Mouse (Mus musculus): Measurements from ENCODE around the gene Dgka. TPM values are rescaled to one million over a fixed set of nuclear protein-coding genes. Genes with fewer than 3 reads are reported as not detected.

Gene Dgka
- polyA plus RNA-seq, 1 experiment from 2014 or later, result 6.8 TPM

DNA sequence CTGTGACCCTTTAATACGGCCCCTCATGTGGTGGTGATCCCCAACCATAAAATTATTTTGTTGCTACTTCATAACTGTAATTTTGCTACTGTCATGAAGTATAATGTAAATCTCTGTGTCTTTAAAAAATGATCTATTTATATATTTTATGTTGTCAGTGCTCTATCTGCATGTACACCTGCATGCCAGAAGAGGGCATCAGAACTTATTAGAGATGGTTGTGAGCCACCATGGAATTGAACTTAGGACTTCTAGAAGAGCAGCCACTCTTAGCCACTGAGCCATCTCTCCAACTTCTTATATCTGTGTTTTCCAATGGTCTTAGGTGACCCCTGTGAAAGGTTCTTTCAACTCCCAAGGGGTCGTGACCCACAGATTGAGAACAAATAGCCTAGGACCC is 28.2 kb upstream of the Dgka start:
- no peaks in the 10 kb centered on the region for H3K4me1 ChIP-seq (ENCODE audit: insufficient read depth, low read length)
- 80% methylated on average over 2 of the region's 2 CpGs for WGBS
- H3K36me3 ChIP-seq (ENCODE audit: insufficient read depth, low read length), result no peaks in the 10 kb centered on the region; the same call in 1 of the 2 replicates
- no peak overlapping the region for H3K9ac ChIP-seq (replicated peaks; ENCODE audit: low read length)
- H3K9me3 ChIP-seq (ENCODE audit: low read length), result no peaks in the 10 kb centered on the region
- no peak for ATAC-seq (ENCODE audit: low FRiP score, low TSS enrichment)
- H3K27me3 ChIP-seq (ENCODE audit: insufficient read depth, low read length), result no peaks in the 10 kb centered on the region
- H3K27ac ChIP-seq (ENCODE audit: low read length), result no peak overlapping the region
- H3K4me2 ChIP-seq (replicated peaks; ENCODE audit: low read depth, low read length), result no peak overlapping the region
- H3K4me3 ChIP-seq (ENCODE audit: low read length), result no peak overlapping the region

DNA sequence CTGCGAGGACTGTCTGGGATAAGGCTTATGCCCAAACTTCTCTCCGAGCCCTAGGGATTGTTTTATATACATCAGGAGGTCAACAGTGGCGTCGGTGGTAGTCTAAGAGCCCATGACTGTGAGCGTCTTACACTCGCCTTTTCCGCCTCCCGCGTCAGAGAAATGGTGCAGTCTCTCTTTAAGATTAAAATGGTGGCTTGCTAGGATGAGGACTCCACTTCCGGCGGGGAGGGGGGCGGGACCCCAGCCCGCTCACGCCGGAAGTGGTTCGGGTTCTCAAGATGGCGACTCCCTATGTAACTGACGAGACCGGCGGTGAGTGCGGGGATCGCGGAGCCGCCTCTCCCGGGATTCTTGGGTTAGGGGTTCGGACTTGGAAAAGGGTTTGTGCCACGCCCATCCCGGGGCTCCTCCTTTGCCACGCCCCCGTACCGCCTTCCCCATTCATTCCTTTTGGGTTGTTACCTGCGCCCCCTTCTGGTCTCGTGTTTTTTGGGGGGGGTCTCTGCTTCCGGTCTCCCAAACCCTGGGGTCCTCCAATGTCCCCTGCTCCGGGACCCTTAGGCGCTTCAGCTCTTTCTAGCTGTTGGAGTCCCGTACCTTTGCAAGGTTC is 3.7 kb upstream of the Dgka start:
- Histone ChIP-seq H3K4me1 (ENCODE audit: insufficient read depth, low read length) (peaks cover 28% of the 10 kb centered on the region), H3K27ac (ENCODE audit: low read length) (peak overlapping the region; percentile 99), H3K4me2 (replicated peaks; ENCODE audit: low read depth, low read length) (peak overlapping the region; percentile 86), H3K4me3 (ENCODE audit: low read length) (peak overlapping the region; percentile 74), H3K27me3 (ENCODE audit: insufficient read depth, low read length) (no peaks in the 10 kb centered on the region), H3K9me3 (ENCODE audit: low read length) (no peaks in the 10 kb centered on the region), H3K9ac (replicated peaks; ENCODE audit: low read length) (peak overlapping the region; percentile 91), H3K36me3 (ENCODE audit: insufficient read depth, low read length) (0 out of 2 replicates have a peak, but pooled peaks cover 2% of the 10 kb centered on the region)
- peak; percentile 85 for ATAC-seq (ENCODE audit: low FRiP score, low TSS enrichment)
- 0% methylated on average over 37 of the region's 37 CpGs for WGBS

- peak within 1 kb of the TSS; percentile 86 for H3K4me2 ChIP-seq (replicated peaks; ENCODE audit: low read depth, low read length)
- peak within 1 kb of the TSS; percentile 91 for H3K9ac ChIP-seq (replicated peaks; ENCODE audit: low read length)
- H3K36me3 ChIP-seq (ENCODE audit: insufficient read depth, low read length), result no peaks in the 10 kb centered on the region
- H3K27me3 ChIP-seq (ENCODE audit: insufficient read depth, low read length), result peaks cover 2% of the 10 kb centered on the region; the same call in 1 of the 2 replicates
- under 1% methylated on average over 36 of the region's 36 CpGs for WGBS
- peak; percentile 79 for ATAC-seq (ENCODE audit: low FRiP score, low TSS enrichment)
- H3K4me3 ChIP-seq (ENCODE audit: low read length), result peak within 1 kb of the TSS; percentile 74
- H3K4me1 ChIP-seq (ENCODE audit: insufficient read depth, low read length), result peaks cover 33% of the 10 kb centered on the region
- no peaks in the 10 kb centered on the region for H3K9me3 ChIP-seq (ENCODE audit: low read length)
- H3K27ac ChIP-seq (ENCODE audit: low read length), result peak within 1 kb of the TSS; percentile 99
These were observed 3.1 kb upstream of the Dgka start, which contains the start of gene Pym1 for GRCm38 (mm10) chr10:128747646-128748251. Pym1 (plus strand) TSS chr10:128747889.

DNA sequence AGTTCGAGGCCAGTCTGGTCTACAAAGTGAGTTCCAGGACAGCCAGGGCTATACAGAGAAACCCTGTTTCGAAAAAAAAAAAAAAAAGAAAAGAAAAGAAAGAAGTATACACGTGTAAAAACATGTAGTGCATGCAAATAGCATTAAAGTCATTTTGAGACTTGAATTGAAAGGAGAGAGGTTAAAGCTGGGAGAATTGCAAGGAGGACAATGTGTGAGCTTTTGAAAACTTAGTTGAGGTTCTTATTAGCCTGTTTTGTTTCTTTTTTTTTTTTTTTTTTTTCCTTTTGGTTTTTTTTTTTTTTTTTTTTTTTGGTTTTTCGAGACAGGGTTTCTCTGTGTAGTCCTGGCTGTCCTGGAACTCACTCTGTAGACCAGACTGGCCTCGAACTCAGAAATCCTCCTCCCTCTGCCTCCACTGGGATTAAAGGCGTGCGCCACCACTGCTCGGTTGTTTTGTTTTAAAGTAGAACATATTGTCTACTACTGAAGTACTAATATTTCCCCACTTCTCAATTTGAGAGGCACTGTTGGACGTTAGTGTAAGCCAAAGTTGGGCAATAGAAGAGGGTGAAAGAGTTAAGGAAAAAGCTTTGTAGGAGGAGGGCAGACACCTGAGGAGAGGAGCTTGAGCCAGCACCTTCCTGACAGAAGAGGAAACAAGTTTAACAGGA is 2.5 kb upstream of the Dgka start:
- H3K9me3 ChIP-seq (ENCODE audit: low read length), result no peaks in the 10 kb centered on the region
- no peaks in the 10 kb centered on the region for H3K36me3 ChIP-seq (ENCODE audit: insufficient read depth, low read length)
- H3K9ac ChIP-seq (replicated peaks; ENCODE audit: low read length), result peak overlapping the region; percentile 91
- no peak for ATAC-seq (ENCODE audit: low FRiP score, low TSS enrichment)
- peak overlapping the region; percentile 99 for H3K27ac ChIP-seq (ENCODE audit: low read length)
- peaks cover 36% of the 10 kb centered on the region for H3K4me1 ChIP-seq (ENCODE audit: insufficient read depth, low read length)
- H3K27me3 ChIP-seq (ENCODE audit: insufficient read depth, low read length), result peaks cover 2% of the 10 kb centered on the region; the same call in 1 of the 2 replicates
- peak overlapping the region; percentile 74 for H3K4me3 ChIP-seq (ENCODE audit: low read length)
- WGBS, result 40% methylated on average over 8 of the region's 9 CpGs
- H3K4me2 ChIP-seq (replicated peaks; ENCODE audit: low read depth, low read length), result peak overlapping the region; percentile 86

DNA sequence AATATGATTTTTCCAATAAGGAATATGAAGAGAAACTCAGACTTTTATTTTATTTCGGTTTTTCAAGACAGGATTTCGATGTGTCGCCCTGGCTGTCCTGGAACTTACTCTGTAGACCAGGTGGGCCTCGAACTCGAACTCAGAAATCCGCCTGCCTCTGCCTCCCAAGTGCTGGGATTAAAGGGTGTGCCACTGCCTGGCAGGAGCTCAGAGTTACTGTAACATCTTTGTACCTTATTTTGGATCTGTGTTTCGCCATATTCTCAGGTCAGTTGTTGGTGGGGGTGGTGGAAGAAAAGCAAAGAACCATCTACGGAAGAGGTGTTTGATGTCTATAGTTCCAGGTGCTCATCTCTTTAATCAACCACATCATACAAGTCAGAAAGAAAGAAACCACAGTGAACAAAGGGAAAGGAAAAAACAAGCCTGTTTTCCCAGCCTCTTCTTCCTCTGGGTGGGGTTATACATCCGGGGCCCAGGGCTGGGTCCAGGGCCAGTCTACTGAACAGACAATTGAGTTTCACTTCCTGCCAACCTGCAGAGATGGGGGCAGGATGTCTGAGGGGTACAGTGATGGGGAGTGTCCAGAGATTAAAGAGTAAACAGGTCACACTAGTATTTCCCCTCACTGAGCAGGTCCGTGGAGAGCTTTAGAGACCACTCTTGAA is 1.4 kb upstream of the Dgka start:
- ATAC-seq (ENCODE audit: low FRiP score, low TSS enrichment), result no peak
- H3K4me2 ChIP-seq (replicated peaks; ENCODE audit: low read depth, low read length), result no peak overlapping the region
- H3K27me3 ChIP-seq (ENCODE audit: insufficient read depth, low read length), result peaks cover 7% of the 10 kb centered on the region; the same call in 1 of the 2 replicates
- H3K9ac ChIP-seq (replicated peaks; ENCODE audit: low read length), result no peak overlapping the region
- no peaks in the 10 kb centered on the region for H3K9me3 ChIP-seq (ENCODE audit: low read length)
- H3K4me3 ChIP-seq (ENCODE audit: low read length), result no peak overlapping the region
- no peaks in the 10 kb centered on the region for H3K36me3 ChIP-seq (ENCODE audit: insufficient read depth, low read length)
- H3K27ac ChIP-seq (ENCODE audit: low read length), result no peak overlapping the region
- peaks cover 36% of the 10 kb centered on the region for H3K4me1 ChIP-seq (ENCODE audit: insufficient read depth, low read length)
- 90% methylated on average over 10 of the region's 10 CpGs for WGBS

DNA sequence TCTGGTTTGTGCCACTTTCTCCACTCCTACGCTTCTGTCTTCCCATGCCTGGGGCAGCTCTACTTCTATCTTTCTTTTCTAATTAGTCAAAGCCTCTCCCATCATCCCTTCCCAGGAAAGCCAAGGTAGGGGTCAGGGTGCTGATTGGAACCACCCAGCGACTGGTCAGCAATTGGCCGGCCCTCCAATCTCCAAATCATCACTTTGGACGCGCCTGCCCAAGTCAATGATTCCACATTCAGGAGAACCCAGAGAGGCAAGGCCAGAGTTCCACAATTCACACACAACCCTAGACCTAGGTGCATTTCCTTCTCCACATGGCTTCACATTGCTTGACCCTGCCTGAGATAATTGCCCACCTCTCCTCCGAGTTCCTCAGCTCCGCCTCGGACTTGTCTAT is 444 bp downstream of the Dgka start:
- Histone ChIP-seq H3K9me3 (ENCODE audit: low read length) (no peaks in the 10 kb centered on the region), H3K9ac (replicated peaks; ENCODE audit: low read length) (peak overlapping the region; percentile 79), H3K27me3 (ENCODE audit: insufficient read depth, low read length) (peaks cover 7% of the 10 kb centered on the region; the same call in 1 of the 2 replicates), H3K4me1 (ENCODE audit: insufficient read depth, low read length) (peaks cover 28% of the 10 kb centered on the region), H3K27ac (ENCODE audit: low read length) (peak overlapping the region; percentile 28; the same call in 1 of the 2 replicates), H3K4me3 (ENCODE audit: low read length) (peak overlapping the region; percentile 64), H3K4me2 (replicated peaks; ENCODE audit: low read depth, low read length) (peak overlapping the region; percentile 93), H3K36me3 (ENCODE audit: insufficient read depth, low read length) (no peaks in the 10 kb centered on the region)
- 28% methylated on average over 8 of the region's 8 CpGs for WGBS
- no peak for ATAC-seq (ENCODE audit: low FRiP score, low TSS enrichment)

GRCm38 (mm10) chr10:128743791-128744191 is 864 bp downstream of the Dgka start:
- peaks cover 25% of the 10 kb centered on the region for H3K4me1 ChIP-seq (ENCODE audit: insufficient read depth, low read length)
- H3K36me3 ChIP-seq (ENCODE audit: insufficient read depth, low read length), result no peaks in the 10 kb centered on the region
- peak overlapping the region; percentile 79 for H3K9ac ChIP-seq (replicated peaks; ENCODE audit: low read length)
- no peaks in the 10 kb centered on the region for H3K9me3 ChIP-seq (ENCODE audit: low read length)
- H3K27me3 ChIP-seq (ENCODE audit: insufficient read depth, low read length), result peaks cover 7% of the 10 kb centered on the region; the same call in 1 of the 2 replicates
- ATAC-seq (ENCODE audit: low FRiP score, low TSS enrichment), result peak; percentile 52
- H3K4me2 ChIP-seq (replicated peaks; ENCODE audit: low read depth, low read length), result peak overlapping the region; percentile 93
- under 1% methylated on average over 36 of the region's 37 CpGs for WGBS
- H3K4me3 ChIP-seq (ENCODE audit: low read length), result peak overlapping the region; percentile 64
- peak overlapping the region; percentile 28; the same call in 1 of the 2 replicates for H3K27ac ChIP-seq (ENCODE audit: low read length)

- no peaks in the 10 kb centered on the region for H3K36me3 ChIP-seq (ENCODE audit: insufficient read depth, low read length)
- ATAC-seq (ENCODE audit: low FRiP score, low TSS enrichment), result no peak
- H3K9ac ChIP-seq (replicated peaks; ENCODE audit: low read length), result peak overlapping the region; percentile 79
- H3K4me2 ChIP-seq (replicated peaks; ENCODE audit: low read depth, low read length), result peak overlapping the region; percentile 93
- no peak overlapping the region for H3K27ac ChIP-seq (ENCODE audit: low read length)
- WGBS, result 5% methylated on average over 7 of the region's 7 CpGs
- no peaks in the 10 kb centered on the region for H3K9me3 ChIP-seq (ENCODE audit: low read length)
- peak overlapping the region; percentile 64 for H3K4me3 ChIP-seq (ENCODE audit: low read length)
- H3K27me3 ChIP-seq (ENCODE audit: insufficient read depth, low read length), result peaks cover 7% of the 10 kb centered on the region; the same call in 1 of the 2 replicates
- peaks cover 25% of the 10 kb centered on the region for H3K4me1 ChIP-seq (ENCODE audit: insufficient read depth, low read length)
These were observed 1.4 kb downstream of the Dgka start for GRCm38 (mm10) chr10:128743235-128743634.

DNA sequence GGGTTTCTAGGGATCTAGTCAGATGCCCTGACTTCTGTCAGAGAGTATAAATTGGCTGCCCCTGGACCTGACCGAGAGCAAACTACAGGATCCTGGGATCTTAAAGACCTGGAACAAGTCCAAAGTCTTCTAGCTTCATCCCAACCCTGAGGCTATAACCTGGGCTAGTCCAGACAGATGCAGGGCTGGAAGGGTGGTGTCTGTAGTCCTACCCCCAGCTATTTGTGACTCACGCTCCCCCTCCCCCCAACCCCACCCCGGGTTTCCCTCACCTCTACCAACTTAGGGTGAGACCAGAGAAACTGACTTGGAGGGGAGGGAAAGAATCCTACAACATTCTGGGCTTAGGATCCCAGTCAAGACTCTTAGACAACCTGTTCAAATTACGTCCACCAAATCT is 2.0 kb downstream of the Dgka start:
- ATAC-seq (ENCODE audit: low FRiP score, low TSS enrichment), result no peak
- Histone ChIP-seq H3K9me3 (ENCODE audit: low read length) (no peaks in the 10 kb centered on the region), H3K4me1 (ENCODE audit: insufficient read depth, low read length) (peaks cover 25% of the 10 kb centered on the region), H3K27ac (ENCODE audit: low read length) (no peak overlapping the region), H3K36me3 (ENCODE audit: insufficient read depth, low read length) (no peaks in the 10 kb centered on the region), H3K4me2 (replicated peaks; ENCODE audit: low read depth, low read length) (peak overlapping the region; percentile 93), H3K4me3 (ENCODE audit: low read length) (peak overlapping the region; percentile 64), H3K27me3 (ENCODE audit: insufficient read depth, low read length) (peaks cover 7% of the 10 kb centered on the region; the same call in 1 of the 2 replicates), H3K9ac (replicated peaks; ENCODE audit: low read length) (no peak overlapping the region)
- WGBS, result 39% methylated on average over 4 of the region's 4 CpGs
